Mouse (Mus musculus) testis, postnatal 10 days (tissue): ENCODE data around the gene N6amt1.
A peak's percentile ranks its signal among the peaks of the same experiment; 100 is the strongest.

ENCODE experiments used
- DNase-seq: peaks from one replicate; pipeline ENCODE4 v3.0.0; 2021; ENCODE audit warnings: low spot score

The N6amt1 gene

DNA sequence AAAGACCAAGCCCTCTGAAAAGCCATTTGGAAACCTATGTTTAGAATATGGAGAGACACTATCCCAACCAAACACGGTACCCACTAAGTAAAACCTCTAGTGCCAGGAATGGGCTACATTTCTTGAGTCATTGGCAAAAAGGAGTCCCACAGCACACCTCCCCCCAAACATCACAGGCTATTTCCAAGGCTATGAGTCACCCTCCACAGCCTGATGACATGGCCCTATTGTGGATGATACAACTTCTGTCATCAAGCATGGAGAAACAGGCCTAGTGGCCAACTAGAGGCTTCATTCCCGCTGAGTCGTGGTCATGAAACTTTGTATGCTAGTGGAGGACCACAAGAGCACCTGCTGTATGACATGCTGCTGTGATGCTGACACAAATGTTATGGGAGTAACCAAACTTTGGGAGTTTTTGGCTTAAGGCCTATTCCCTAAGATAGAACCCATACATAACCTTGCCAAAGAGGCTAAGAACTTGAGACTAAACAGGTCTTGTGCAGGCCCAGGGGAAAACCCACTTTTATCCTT, 33.5 kb downstream of the N6amt1 start:
- no peak for DNase-seq

GRCm38 (mm10) chr16:87393813-87394548, 40.0 kb downstream of the N6amt1 start:
- peak; percentile 73 for DNase-seq

DNA sequence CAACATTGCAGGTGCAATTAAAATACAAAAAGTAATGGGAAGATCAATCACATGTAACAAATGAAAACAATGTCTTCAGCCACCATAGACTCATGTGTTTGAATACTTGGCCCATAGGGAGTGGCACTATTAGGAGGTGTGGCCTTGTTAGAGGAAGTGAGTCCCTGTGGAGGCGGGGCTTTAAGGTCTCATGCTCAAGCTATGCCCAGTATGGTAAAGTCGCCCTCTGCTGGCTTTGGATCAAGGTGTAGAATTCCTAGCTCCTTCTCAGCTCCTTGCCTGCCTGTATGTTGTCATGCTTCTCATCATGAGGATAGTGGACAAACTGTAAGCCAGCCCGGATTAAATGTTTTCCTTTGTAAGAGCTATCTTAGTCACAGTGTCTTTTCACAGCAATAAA, 51.0 kb downstream of the N6amt1 start:
- no peak for DNase-seq
